Mouse (Mus musculus): ENCODE data around the gene Gbp8.
"Not testable (repeated sequence)": the region's sequence is repeated elsewhere in the genome, so short reads cannot be mapped to it uniquely, and the experiment has no call there.

DNA sequence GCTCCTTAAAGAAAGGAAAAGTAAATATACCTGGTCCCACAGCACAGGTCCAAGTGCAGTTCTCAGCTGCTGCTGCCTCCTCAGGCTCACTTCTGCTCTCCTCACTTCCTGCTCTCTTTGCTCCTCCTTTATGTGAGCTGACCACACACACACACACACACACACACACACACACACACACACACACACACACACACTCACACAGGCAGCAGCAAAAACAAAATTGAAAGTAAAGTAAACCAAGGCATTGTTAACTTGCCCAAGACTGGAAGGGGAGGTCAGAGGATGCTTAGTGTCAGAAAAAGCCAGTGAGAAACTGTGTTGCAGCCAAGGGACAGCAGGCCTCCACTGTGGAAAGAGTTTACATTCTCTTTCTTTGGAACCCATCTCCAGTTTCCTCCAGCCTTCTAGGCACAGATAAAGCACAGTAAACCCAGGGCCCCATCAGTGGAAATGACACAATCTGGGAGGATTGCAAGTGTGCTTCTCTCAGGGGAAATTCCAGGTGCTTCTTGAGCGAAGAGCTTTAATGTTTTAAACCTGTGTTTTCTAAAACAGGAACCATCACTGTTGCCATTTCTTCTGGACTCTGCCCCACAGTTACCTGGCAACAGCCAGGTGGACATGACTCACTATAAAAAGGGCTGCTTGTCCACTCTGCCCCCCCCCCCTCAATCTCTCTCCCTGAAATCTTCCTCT, 85.7 kb downstream of the Gbp8 start:
- TF ChIP-seq POLR2A (IDR thresholded peaks at IDR 0.05; ENCODE audit: insufficient read depth, low read depth, low read length); CTCF (IDR thresholded peaks at IDR 0.05): not testable (repeated sequence)
